Mouse (Mus musculus): ENCODE results near the gene Tjp3.

Gene Tjp3

DNA sequence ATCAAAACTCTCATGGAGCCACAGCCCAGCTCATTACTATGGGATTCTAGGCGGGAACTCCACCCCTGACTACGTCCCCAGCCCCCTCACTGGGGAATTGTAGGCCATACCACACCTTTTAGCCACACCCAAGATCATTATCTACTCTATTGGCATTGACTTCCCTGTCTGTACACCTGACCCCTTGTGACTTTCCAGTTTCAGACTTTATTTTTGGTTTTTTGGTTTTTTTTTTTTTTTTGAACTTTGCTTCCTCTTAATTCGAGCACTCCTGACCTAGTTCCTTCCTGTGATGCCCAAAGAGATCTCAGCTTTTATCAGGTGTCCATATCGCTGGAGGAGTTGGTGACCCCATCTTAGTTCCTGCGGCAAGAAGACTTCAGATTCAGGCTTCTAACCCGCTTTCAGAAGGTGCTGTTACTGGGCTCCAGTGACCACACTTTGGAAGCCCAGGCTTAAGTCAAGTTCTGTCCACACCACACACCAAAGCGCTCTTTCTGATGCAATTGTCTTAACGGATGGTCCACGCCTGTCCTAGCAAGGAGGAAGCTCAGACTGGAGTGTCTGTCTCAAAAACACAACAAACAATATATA lies at the start of gene Tjp3:
Gene Tjp3 (minus strand): TSS at position 71 of the 594 bp plus-strand sequence.
- no peak for DNase-seq

DNA sequence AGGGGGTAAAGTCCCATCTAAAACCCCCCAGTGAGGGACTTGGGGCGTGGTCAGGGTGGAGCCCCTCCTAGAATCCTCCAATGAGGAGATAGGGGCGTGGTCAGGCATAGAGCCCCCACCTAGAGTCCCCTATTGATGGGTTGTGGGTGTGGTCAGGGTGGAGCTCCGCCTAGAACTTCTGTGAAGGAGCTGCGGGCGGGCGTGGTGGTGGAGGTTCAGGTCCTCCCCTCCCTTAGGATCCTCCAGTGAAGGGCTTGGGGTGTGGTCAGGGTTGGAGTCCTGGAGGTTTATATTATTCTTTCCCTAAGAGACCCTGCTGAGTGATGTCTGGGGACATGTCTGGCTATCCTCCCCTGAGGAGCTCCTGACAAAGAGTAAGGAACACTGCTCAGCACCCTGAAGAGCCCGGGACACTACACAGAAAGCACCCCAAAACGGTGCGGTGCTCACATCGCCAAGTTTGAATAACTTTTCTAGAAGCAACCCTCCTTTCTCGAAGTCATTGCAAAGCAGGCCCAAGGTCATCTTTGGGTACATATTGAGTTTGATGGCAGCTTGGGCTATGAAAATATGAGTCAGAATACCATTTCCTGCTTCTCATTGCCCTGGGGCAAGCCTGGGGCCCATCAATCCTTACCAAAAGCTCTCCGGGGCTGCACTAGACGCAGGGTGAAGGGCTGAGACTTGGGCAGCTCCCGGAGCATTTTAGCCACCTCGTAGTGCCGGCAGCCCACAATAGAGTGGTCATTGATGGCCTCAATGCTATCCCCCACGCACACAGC lies 49.4 kb upstream of the Tjp3 start:
- DNase-seq = no peak

DNA sequence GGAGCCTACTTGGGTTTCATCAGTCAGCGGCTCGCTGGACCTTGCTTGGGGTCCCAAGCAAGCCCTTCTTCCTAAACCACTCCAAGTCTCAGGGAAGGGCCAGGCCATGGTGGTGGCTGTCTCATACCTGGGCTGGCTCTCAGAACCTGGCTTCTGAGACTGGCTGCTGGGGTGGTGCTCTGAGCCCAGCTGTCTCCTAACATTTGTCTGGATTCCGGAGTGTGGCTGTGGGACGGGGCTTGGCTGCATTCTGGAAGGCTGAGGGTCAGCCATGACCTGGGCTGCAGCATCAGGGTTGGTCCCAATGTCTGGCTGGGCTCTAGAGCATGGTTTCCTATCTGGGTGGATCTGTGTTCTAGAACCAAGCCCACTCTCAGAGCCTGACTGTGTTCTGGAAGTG lies 45.2 kb upstream of the Tjp3 start:
- DNase-seq = no peak

DNA sequence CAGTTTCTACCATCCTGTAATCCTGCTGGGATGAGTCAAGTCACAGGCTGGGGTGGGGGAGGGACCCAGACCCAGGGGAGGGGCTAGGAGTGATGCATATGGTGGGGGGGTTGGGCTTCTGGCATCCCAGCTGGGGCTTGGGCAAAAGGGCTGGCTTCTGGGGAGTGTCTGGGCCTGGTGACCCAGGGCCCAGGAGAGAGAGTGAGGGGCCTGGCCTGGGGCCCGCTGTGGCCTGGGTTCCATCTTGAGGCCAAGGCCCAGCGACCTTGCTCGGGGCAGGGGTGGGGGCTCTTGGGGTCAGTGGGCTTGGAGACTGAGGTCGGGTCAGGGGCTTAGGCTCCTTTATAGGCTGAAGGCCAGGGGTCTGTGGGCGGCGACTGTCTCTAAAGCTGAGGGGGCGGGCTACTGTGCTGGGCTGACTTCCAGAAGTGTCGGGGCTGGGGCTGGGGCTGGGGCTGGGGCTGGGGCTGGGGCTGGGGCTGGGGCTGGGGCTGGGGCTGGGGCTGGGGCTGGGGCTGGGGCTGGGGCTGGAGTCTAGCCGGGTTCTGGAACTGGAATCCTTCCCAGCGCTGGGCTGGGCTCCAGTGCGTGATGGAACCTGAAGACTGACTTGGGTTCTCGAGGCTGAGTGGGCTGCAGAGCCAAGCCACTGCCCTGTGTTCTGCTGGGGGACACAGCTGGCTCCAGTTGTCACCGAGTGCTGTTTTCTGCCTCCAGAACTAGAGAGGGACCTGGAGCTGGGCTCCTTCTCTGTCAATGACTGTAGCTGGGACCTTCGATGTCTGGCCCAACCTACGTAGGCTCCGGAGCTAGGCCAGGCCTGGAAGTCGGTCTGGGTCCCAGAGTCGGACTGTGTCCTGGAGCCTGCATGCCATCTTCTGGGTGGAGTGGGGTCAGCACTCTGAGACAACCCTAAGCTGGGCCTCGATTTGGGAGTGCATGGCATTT lies 44.3 kb upstream of the Tjp3 start:
- no peak for DNase-seq

DNA sequence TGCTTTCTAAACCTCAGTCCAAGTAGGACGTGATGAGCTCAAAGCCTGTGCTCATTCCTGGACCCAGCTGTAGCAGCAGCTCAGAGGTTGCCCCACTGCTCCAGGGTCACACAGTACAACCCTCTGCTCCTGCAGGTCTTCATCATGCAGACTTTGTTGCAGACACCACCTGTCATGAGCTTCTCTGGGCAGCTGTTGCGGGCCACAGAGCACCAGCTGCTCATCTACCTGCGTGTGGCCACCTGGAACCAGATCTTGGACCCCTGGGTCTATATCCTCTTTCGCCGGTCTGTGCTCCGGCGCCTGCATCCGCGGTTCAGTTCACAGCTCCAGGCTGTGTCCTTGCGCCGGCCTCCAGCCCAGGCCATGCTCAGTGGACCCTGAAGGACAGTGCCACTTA lies 42.9 kb upstream of the Tjp3 start:
- no peak for DNase-seq

DNA sequence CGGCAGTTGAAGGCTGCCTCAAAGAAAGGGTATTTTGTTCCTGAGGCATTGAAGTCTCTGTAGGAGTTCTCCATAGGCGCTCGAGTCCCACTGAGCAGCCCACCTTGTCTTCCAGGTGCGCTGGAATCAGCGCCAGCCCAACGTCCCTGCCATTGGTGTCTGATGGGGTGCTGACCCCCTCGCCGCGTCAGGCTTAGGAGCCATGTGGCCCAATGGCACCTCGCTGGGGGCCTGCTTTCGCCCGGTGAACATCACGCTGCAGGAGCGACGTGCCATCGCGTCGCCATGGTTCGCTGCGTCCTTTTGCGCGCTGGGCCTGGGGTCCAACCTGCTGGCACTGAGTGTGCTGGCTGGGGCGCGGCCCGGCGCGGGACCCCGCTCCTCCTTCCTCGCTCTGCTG lies 40.9 kb upstream of the Tjp3 start:
- no peak for DNase-seq

DNA sequence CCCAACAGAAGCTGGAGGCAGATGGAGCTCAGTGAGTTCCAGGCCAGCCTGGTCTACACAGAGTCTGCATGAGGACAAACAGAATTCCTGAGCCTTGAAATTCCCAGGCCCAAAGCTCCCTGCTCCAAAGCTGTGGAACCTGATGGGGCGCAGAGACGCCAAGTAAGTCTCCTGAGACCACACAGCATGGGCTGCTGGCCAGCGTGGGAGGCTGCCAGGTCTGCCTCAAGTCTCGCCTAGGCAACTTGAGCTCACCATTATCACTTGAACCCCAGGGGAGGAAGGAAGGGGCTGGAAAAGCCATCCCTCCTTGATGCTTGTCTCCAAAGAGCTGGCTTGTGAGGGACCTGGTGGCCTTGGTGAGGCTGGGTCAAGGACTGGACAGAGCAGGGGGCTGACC lies 38.6 kb upstream of the Tjp3 start:
- DNase-seq = no peak

DNA sequence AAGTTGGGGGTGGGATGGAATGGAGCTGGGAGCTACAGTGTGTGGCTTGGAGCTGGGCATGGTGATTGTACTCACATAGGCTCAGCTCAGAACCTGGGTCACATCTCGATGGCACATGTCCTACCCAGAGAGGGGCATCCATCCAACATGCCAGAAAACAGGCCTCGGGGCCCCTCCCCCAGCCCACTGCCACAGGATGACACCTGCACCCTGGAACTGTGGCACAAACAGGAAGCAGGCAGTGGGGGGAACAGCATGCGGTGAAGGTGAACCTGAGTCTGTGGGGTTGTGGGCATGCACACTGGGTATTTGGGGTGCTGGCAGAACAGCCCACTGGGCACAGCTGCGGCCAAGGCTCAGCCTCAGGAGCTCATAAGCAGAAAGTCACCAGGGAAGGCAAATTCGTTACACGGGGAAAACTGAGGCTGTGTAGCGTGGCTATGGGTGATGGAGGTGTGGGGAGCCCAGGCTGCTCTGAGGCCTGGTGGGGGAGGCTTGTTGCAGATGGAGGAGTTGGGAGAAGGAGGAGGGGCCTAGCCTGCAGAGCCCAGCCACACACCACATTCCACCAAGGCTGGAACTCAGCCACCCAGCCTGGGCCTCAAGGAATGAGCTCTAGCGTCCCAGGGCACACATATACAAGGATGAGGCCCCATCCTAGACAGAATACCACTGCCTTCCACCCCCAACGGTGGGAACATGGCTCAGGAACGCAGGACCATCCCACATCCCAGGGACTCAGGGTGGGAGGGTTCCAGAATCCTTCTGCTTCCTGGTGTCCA lies 38.0 kb upstream of the Tjp3 start:
- no peak for DNase-seq

DNA sequence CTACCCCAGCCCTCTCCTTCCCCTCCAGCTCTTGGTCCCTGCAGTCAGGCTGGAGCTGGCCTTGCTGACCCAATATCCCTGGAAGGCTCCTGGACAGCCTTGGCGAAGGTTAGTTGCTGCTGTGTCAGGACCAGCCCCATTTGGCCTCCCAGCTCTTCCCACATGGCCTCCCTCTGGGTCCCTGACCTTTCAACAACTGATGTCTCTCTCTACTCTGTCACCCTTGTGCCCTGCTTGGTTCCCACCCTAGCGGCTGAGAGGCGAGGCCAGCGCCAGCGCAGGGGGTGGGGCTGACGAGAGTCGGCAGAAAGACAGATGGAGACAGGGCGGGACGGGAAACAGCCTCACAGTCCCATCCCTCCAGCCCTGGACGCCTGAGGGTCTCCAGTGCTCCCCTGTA lies 37.0 kb upstream of the Tjp3 start, which contains the start of gene Tbxa2r:
Gene Tbxa2r (plus strand): TSS at position 346 of the 400 bp plus-strand sequence.
- no peak for DNase-seq

DNA sequence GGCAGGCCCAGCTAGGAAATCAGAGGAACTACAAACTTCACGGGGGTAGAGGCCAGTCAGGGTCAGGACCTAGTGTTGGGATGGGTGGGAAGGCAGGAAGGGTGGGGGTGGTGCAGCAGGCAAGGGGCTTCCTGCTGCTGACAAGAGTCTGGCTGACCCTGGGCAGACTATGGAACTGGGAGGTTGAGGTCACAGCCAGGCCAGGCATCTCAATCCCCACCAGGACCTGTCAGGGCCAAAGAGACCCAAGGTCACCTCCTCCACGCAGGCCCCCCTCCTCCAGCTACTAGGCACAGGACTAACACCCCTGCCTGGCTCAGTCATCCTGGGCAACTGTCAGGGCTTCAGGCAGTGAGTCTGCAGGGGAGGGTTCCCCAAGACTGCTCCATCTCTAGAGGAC lies 36.6 kb upstream of the Tjp3 start:
- DNase-seq = no peak

DNA sequence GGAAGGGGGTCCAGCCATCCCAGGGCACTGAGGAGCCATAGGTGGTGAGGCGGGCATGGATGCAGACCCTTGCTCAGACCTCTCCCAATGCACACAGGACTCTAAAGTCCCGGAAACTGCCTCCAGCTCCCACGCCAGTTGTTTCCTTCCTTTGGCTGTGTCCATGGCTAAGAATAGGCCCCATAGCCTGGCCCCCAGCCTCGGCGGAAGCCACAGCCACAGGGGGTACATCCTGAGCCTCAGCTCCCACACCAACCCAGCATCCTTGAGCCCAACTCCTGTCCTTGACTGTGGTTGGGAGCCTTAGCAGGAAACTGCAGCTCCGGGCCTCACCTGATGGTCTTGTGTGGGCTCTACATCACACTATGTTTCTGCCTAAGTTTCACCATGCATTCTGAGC lies 35.5 kb upstream of the Tjp3 start:
- no peak for DNase-seq

DNA sequence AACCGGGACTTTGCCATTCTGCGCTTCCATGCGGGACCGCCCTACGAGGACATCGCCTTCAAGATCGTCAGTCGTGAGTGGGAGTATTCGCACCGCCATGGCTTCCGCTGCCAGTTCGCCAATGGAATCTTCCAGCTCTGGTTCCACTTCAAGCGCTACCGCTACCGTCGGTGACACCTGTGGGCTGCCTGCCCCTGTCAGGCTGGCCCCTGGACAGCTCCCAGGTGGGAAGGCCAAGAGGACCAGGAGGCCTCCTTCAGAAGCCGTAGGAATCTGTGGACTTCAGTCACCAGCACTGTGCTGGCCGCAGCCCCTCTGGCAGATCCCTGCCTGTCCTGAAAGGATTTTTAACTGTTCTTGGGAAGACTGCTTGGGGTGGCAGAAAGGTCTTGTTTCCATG lies 34.4 kb upstream of the Tjp3 start:
- DNase-seq = peak in 1 of 2 experiments; percentile 6

DNA sequence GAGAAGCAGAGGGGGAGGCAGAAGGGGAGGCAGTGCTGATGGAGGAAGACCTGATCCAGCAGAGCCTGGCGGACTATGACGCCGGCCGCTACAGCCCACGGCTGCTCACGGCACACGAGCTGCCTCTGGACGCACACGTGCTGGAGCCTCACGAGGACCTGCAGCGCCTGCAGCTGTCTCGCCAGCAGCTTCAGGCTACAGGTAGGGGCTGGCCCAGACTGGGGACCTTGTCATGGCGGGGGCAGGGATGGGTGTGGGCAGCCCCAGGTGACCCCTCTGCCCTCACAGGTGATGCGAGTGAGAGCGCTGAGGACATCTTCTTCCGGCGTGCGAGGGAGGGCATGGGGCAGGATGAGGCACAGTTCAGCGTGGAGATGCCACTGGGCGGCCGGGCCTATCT lies 33.8 kb upstream of the Tjp3 start:
- DNase-seq = no peak

DNA sequence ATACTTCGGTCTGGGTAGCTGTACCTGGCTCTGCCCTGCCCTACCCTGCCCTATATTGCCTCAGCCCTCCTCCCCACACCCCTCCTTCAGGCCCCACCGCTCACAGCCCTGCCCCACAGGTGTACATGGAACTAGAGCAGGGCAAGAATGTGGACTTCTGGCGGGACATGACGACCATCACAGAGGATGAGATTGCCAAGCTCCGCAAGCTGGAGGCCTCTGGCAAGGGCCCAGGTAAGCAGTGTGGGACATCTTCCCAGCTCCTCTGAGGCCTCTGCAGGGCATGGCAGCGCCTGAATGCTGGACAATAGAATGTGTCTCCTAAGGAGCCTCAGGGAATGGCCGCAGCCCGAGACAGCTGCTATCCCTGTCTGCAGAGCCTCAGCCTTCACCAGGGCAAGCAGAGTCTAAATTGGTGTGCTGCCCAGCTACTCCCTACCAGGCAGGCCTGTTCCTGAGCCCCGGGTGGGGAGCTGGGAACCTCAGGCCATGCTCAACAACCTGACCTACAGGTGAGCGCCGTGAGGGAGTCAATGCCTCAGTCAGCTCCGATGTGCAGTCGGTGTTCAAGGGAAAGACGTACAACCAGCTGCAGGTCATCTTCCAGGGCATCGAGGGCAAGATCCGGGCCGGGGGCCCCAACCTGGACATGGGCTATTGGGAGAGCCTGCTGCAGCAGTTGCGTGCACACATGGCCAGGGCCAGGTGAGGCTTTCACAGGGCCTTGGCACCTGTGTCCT lies 32.6 kb upstream of the Tjp3 start:
- peak in 1 of 2 experiments; percentile 6 for DNase-seq

DNA sequence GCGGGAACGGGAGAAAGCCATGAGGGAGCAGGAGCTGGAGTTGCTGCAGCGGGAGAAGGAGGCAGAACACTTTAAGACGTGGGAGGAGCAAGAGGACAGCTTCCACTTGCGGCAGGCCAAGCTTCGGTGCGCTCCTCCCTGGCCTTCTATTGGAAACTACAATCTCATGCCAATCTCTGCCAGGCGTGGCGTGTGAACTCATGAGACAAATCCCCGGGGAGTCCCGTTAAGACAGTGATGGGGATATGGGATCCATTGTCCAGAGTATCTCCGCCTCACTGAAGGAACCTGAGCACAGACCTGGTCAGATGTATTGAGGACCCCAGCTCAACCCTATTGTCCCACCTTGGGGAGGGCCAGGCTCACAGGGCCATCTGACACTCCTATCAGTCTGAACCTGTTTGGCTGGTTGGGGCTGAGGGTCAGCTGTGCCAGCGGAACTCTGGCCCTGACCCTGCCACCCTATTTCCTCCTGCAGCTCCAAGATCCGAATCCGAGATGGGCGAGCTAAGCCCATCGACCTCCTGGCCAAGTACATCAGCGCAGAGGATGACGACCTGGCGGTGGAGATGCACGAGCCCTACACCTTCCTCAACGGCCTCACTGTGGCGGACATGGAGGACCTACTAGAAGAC lies 31.9 kb upstream of the Tjp3 start:
- DNase-seq = peak in 1 of 2 experiments; percentile 7

DNA sequence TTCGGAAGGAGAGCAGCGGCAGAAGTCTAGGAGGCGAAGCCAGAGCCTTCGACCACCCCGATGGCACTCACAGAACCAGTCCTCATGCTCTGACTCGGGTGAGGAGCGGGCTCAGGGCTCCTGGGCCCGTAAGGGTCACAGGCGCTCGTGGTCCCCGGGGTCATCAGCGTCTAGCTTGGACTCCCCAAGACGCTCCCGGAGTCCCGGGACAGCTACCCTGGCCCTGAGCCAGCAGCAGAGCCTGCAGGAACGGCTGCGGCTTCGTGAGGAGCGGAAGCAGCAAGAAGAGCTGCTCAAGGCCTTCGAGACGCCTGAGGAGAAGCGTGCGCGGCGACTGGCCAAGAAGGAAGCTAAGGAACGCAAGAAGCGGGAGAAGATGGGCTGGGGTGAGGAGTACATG lies 31.1 kb upstream of the Tjp3 start:
- DNase-seq = peak; percentile 23 to 46

DNA sequence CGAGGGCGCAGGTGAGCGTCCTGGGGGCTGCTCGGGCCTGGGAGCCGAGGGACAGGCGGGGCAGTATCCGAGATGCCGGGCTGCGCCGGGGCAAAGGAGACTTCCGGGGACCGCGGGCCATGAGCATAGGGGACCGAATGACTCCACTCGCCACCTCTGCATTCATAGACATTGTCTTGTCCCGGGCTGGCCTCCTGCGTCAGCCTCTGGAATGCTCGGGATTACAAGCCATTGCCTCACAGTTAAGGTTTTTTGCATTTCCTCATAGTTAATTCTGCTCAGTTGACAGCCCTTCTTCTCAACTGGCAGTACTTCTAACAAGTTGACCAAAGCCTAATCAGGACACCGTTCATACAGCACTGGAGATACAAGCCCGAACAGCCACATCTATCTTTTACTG lies 30.1 kb upstream of the Tjp3 start:
- DNase-seq = peak in 1 of 2 experiments; percentile 37

DNA sequence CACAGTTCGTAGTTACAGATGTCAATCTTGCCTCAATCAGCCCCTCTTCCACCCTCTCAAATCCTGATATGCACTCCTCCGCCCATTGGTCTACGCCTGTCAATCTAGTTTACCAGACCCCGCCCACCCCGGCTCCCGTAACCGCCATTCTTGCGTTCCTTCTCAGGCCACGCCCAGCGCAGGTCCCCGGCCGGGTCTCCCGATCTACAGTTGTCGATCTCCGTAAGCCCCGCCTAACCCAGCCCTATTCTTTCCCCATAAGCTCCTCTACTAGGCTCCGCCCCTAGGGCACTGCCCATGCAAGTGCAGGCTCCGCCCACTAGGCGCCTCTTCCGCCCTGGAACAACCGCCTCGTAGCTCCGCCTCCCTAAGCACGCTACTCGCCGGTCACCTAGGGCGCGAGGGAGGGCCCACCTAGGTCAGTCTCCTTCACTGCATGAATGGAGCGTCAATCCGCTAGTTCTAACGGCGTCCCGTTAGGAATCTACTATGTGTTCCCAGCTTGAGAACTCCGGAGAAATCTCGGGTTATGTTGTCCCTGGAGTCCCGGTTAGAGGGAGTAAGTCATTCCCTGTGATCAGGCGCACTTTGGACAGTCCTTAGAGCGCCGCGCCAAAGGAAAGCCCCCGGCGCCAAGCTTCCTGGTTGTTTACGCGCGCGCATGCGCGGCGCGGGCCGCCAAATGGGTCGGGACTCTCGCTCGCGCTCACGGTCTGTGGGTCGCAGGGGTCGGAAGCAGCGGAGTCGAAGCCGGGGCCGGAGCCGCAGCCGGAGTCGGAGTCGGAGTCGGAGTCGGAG lies 29.4 kb upstream of the Tjp3 start, which contains the start of gene Cactin:
Gene Cactin (plus strand): TSS at position 554 of the 798 bp plus-strand sequence.
- DNase-seq = peak; percentile 99 to 100

DNA sequence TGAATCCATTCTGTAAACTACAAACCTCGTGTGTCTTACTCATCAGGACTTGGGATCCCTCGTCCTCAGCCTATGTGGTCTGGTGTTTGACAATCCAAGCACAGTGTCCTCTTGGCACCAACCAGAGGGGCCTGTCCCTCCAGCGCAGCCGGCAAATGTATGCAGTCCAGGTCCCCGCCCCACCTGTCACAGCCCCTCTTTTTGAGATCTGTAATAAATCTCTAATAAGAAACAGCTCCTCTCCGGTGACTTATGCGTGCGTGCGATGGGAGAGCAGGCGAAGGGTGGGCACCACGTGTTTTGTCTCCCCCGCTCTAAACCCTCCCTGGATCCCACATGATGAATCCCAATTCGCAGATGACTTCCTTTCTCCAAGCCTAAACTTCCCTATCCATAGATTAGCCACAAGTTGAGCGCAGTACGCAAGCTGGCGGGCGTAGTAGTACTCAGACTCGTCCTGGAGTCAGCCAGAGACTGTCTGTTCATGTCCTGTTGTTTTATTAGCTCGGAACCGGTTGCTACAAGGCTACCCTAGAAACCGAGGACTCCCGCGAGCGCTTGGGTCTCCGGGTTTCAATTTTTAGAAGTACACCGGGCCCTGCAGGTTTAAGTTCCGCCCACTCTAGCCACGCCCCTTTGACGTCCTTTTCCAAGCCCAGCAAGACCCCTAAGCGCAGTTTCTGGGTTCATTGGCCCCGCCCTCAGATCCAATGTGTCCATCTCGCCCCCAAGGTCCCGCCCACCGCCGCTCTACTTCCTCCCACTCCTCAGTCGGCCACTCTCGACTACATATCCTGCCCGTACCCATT lies 28.6 kb upstream of the Tjp3 start:
- DNase-seq = peak; percentile 29 to 46

DNA sequence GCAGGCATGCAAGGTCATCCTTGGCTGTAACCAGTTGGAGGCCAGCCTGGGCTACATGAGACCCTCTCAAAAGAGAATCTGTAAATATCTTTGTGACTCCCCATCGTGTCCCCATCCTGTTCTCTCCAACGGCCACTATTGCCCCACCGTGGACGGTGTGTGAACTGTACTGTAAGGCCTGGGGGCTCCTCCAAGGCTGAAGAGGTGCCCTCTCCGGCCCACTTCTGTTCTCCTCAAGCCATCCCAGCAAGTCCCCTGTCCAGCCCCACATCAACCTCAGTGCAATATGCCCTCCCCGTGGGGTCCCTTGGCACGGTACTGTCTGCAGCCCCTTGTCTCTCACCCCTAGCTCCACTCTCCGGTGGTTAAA lies 27.9 kb upstream of the Tjp3 start:
- peak; percentile 33 to 53 for DNase-seq

Data from cerebellum, adult 18-20 months (tissue).